Mouse (Mus musculus): ENCODE measurements around the gene Slc28a1. TPM values are rescaled to one million over a fixed set of nuclear protein-coding genes. Genes with fewer than 3 reads are reported as not detected.

Slc28a1 gene
- not detected for total RNA-seq (2022)

- DNase-seq: no peak
Observed at GRCm38 (mm10) chr7:81114555-81114954, at the start of gene Slc28a1. Gene Slc28a1 (plus strand): TSS chr7:81114799.

GRCm38 (mm10) chr7:81066714-81067113, 47.9 kb upstream of the Slc28a1 start:
- no peak for DNase-seq

- DNase-seq: no peak
Observed at GRCm38 (mm10) chr7:81072463-81072862, 42.1 kb upstream of the Slc28a1 start.

GRCm38 (mm10) chr7:81073273-81073672, 41.3 kb upstream of the Slc28a1 start:
- no peak for DNase-seq

GRCm38 (mm10) chr7:81074546-81074945, 40.1 kb upstream of the Slc28a1 start:
- no peak for DNase-seq

- no peak for DNase-seq
Observed at GRCm38 (mm10) chr7:81075299-81075698, 39.3 kb upstream of the Slc28a1 start.

GRCm38 (mm10) chr7:81075732-81076131, 38.9 kb upstream of the Slc28a1 start:
- no peak for DNase-seq

- no peak for DNase-seq
Observed at GRCm38 (mm10) chr7:81077009-81077408, 37.6 kb upstream of the Slc28a1 start.

GRCm38 (mm10) chr7:81078740-81079139, 35.9 kb upstream of the Slc28a1 start:
- no peak for DNase-seq

GRCm38 (mm10) chr7:81093420-81093965, 21.1 kb upstream of the Slc28a1 start:
- DNase-seq: no peak

- no peak for DNase-seq
Observed at GRCm38 (mm10) chr7:81094104-81094757, 20.4 kb upstream of the Slc28a1 start.

GRCm38 (mm10) chr7:81100341-81100740, 14.3 kb upstream of the Slc28a1 start:
- DNase-seq: no peak

- no peak for DNase-seq
Observed at GRCm38 (mm10) chr7:81102854-81103253, 11.7 kb upstream of the Slc28a1 start.

GRCm38 (mm10) chr7:81105525-81105924, 9.1 kb upstream of the Slc28a1 start:
- DNase-seq: no peak

- no peak for DNase-seq
Observed at GRCm38 (mm10) chr7:81108226-81108625, 6.4 kb upstream of the Slc28a1 start.

GRCm38 (mm10) chr7:81109717-81110651, 4.6 kb upstream of the Slc28a1 start:
- DNase-seq: peak; percentile 65

- DNase-seq: no peak
Observed at GRCm38 (mm10) chr7:81110791-81111190, 3.8 kb upstream of the Slc28a1 start.

- DNase-seq: peak; percentile 64
Observed at GRCm38 (mm10) chr7:81111729-81112128, 2.9 kb upstream of the Slc28a1 start.

- DNase-seq: no peak
Observed at GRCm38 (mm10) chr7:81112686-81113360, 1.8 kb upstream of the Slc28a1 start.

GRCm38 (mm10) chr7:81121099-81121498, 6.5 kb downstream of the Slc28a1 start:
- no peak for DNase-seq

- no peak for DNase-seq
Observed at GRCm38 (mm10) chr7:81122808-81123207, 8.2 kb downstream of the Slc28a1 start.

- no peak for DNase-seq
Observed at GRCm38 (mm10) chr7:81123553-81123952, 9.0 kb downstream of the Slc28a1 start.

- no peak for DNase-seq
Observed at GRCm38 (mm10) chr7:81124773-81125172, 10.2 kb downstream of the Slc28a1 start.
